Mouse (Mus musculus) spleen, adult 12 weeks (tissue): ENCODE results near the gene 4930447F04Rik.

Experiments used
- DNase-seq: peaks from one replicate; pipeline ENCODE4 v3.0.0; 2022; ENCODE audit warnings: low spot score

Gene 4930447F04Rik

DNA sequence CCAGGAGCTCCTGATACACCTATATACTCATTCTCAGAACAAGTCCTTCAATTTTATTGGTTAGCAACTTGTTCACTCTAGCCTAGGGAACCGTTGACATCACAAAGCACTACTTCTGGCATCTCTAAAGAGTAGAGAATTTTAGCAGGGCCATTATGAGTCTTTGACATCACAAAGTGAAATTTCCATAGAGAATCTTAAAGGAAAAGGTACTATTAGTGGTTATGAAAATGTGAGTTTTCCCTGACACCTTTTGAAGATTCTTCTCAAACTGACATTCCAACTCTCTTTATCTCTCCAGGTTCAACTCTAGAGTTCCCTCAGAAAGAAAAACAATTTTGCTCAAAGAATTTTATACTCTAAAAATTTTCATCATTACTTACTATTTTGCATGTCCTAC is at the start of gene 4930447F04Rik:
TSS of gene 4930447F04Rik (minus strand) at position 101 of the 400 bp plus-strand sequence.
- DNase-seq = no peak
